Mouse (Mus musculus) lung, embryonic 15.5 days (tissue): ENCODE measurements around the gene Dtymk. TPM values are rescaled to one million over a fixed set of nuclear protein-coding genes. Genes with fewer than 3 reads are reported as not detected.
A peak's percentile ranks its signal among the peaks of the same experiment; 100 is the strongest.

Source experiments
- ATAC-seq: fragments of 200-750 bp; cut with Nextera tagmentation; 2 replicates; pipeline ENCODE4 v1.8.0; 2017; ENCODE audit warnings: moderate number of reproducible peaks, borderline replicate concordance; ENCODE audit not compliant: low FRiP score, low TSS enrichment; ENCODE audit errors: extremely low read depth
- H3K27ac ChIP-seq: fragments of 300-500 bp; sonication (generic); 2 replicates; pipeline ENCODE4 v1.5.1; 2015; ENCODE audit warnings: moderate library complexity, mild to moderate bottlenecking, inconsistent platforms
- H3K27me3 ChIP-seq: fragments of 300-500 bp; sonication (generic); 2 replicates; pipeline ENCODE4 v1.6.1; 2015; ENCODE audit warnings: inconsistent platforms
- H3K36me3 ChIP-seq: fragments of 300-500 bp; sonication (generic); 2 replicates; pipeline ENCODE4 v1.6.1; 2015; ENCODE audit warnings: inconsistent platforms
- H3K4me1 ChIP-seq: fragments of 300-500 bp; sonication (generic); 2 replicates; pipeline ENCODE4 v1.6.1; 2015; ENCODE audit warnings: inconsistent platforms
- H3K4me2 ChIP-seq: fragments of 300-500 bp; sonication (generic); 2 replicates; pipeline ENCODE4 v1.6.1; 2015; ENCODE audit warnings: inconsistent platforms, mild to moderate bottlenecking, moderate library complexity
- H3K4me3 ChIP-seq: fragments of 300-500 bp; sonication (generic); 2 replicates; pipeline ENCODE4 v1.5.1; 2015; ENCODE audit warnings: mild to moderate bottlenecking, inconsistent platforms
- H3K9ac ChIP-seq: fragments of 300-500 bp; sonication (generic); 2 replicates; pipeline ENCODE4 v1.6.1; 2015; ENCODE audit warnings: inconsistent platforms
- H3K9me3 ChIP-seq: fragments of 300-500 bp; sonication (generic); 2 replicates; pipeline ENCODE4 v1.6.1; 2016; ENCODE audit warnings: inconsistent platforms
- WGBS: fragments of 180-500 bp; shearing (Covaris S2); methylation state at CpG from one replicate; pipeline ENCODE4 v1.1.7; 2015; 5-methylcytosine and 5-hydroxymethylcytosine counted together
- polyA plus RNA-seq: library from polyadenylated mRNA; unstranded; fragments of >200 nt; fragmentation: Nextera tagmentation; extraction: Ambion mirVana; gene quantifications from 2 replicates; pipeline ENCODE4 v1.2.1, GENCODE M21; 2015

The Dtymk gene
- polyA plus RNA-seq, 1 experiment from 2014 or later: 258 TPM

- Histone ChIP-seq H3K4me2 (no peak overlapping the region), H3K27me3 (no peaks in the 10 kb centered on the region), H3K27ac (no peak overlapping the region), H3K4me3 (no peak overlapping the region), H3K36me3 (no peaks in the 10 kb centered on the region), H3K9me3 (no peaks in the 10 kb centered on the region), H3K9ac (no peak overlapping the region), H3K4me1 (peaks cover 16% of the 10 kb centered on the region)
- ATAC-seq: no peak
- WGBS: 91% methylated on average over 1 of the region's 1 CpGs
These were observed 41.7 kb downstream of the Dtymk start for GRCm38 (mm10) chr1:93760076-93760475.

- no peaks in the 10 kb centered on the region for H3K27me3 ChIP-seq
- H3K9me3 ChIP-seq: no peaks in the 10 kb centered on the region
- peaks cover 24% of the 10 kb centered on the region for H3K4me1 ChIP-seq
- ATAC-seq: no peak
- peak overlapping the region; percentile 90; the same call in 1 of the 2 replicates for H3K4me2 ChIP-seq
- H3K36me3 ChIP-seq: no peaks in the 10 kb centered on the region
- 0 out of 2 replicates have a peak overlapping the region, but pooled peaks have one; percentile 85 for H3K9ac ChIP-seq
- no peak overlapping the region for H3K27ac ChIP-seq
- no peak overlapping the region; the same call in 1 of the 2 replicates for H3K4me3 ChIP-seq
These were observed 45.6 kb downstream of the Dtymk start for GRCm38 (mm10) chr1:93756154-93756553.

GRCm38 (mm10) chr1:93755618-93756017 is 46.1 kb downstream of the Dtymk start:
- no peaks in the 10 kb centered on the region for H3K9me3 ChIP-seq
- ATAC-seq: no peak
- peaks cover 24% of the 10 kb centered on the region for H3K4me1 ChIP-seq
- 19% methylated on average over 7 of the region's 7 CpGs for WGBS
- peak overlapping the region; percentile 85 for H3K9ac ChIP-seq
- no peak overlapping the region for H3K27ac ChIP-seq
- H3K27me3 ChIP-seq: no peaks in the 10 kb centered on the region
- H3K4me3 ChIP-seq: peak overlapping the region; percentile 80
- 0 out of 2 replicates have a peak, but pooled peaks cover under 1% of the 10 kb centered on the region for H3K36me3 ChIP-seq
- H3K4me2 ChIP-seq: peak overlapping the region; percentile 90

GRCm38 (mm10) chr1:93755291-93755610 is 46.5 kb downstream of the Dtymk start:
- Histone ChIP-seq H3K27me3 (no peaks in the 10 kb centered on the region), H3K9ac (peak overlapping the region; percentile 85), H3K36me3 (peaks cover 4% of the 10 kb centered on the region; the same call in 1 of the 2 replicates), H3K9me3 (no peaks in the 10 kb centered on the region), H3K27ac (peak overlapping the region; percentile 85), H3K4me1 (peaks cover 24% of the 10 kb centered on the region), H3K4me2 (peak overlapping the region; percentile 90), H3K4me3 (peak overlapping the region; percentile 80)
- WGBS: 1% methylated on average over 13 of the region's 13 CpGs
- ATAC-seq: no peak

GRCm38 (mm10) chr1:93754573-93755290 is 47.0 kb downstream of the Dtymk start, which contains the start of gene Thap4:
Gene Thap4 (minus strand): TSS chr1:93754864.
- Histone ChIP-seq H3K27ac (peak within 1 kb of the TSS; percentile 85), H3K4me3 (peak within 1 kb of the TSS; percentile 80), H3K27me3 (no peaks in the 10 kb centered on the region), H3K4me2 (peak within 1 kb of the TSS; percentile 90), H3K4me1 (peaks cover 24% of the 10 kb centered on the region), H3K9me3 (no peaks in the 10 kb centered on the region), H3K36me3 (peaks cover 9% of the 10 kb centered on the region), H3K9ac (peak within 1 kb of the TSS; percentile 85)
- under 1% methylated on average over 120 of the region's 121 CpGs for WGBS
- peak; percentile 92 for ATAC-seq

- H3K27ac ChIP-seq: peak overlapping the region; percentile 85
- peak; percentile 40 for ATAC-seq
- H3K27me3 ChIP-seq: no peaks in the 10 kb centered on the region
- under 1% methylated on average over 59 of the region's 59 CpGs for WGBS
- peaks cover 16% of the 10 kb centered on the region for H3K36me3 ChIP-seq
- H3K9me3 ChIP-seq: no peaks in the 10 kb centered on the region
- H3K9ac ChIP-seq: peak overlapping the region; percentile 85
- H3K4me2 ChIP-seq: peak overlapping the region; percentile 90
- peak overlapping the region; percentile 80 for H3K4me3 ChIP-seq
- peaks cover 24% of the 10 kb centered on the region for H3K4me1 ChIP-seq
These were observed 47.7 kb downstream of the Dtymk start for GRCm38 (mm10) chr1:93753911-93754572.

- WGBS: 85% methylated on average over 6 of the region's 6 CpGs
- Histone ChIP-seq H3K9me3 (no peaks in the 10 kb centered on the region), H3K4me1 (peaks cover 17% of the 10 kb centered on the region), H3K27me3 (no peaks in the 10 kb centered on the region), H3K4me3 (no peak within 1 kb of the TSS), H3K36me3 (peaks cover 19% of the 10 kb centered on the region), H3K9ac (no peak within 1 kb of the TSS), H3K27ac (no peak within 1 kb of the TSS), H3K4me2 (no peak within 1 kb of the TSS)
- no peak for ATAC-seq
These were observed 50.4 kb downstream of the Dtymk start, which contains the start of gene Atg4b for GRCm38 (mm10) chr1:93751290-93751689. Gene Atg4b (plus strand): TSS chr1:93751500.

- H3K4me3 ChIP-seq: no peak overlapping the region
- H3K9me3 ChIP-seq: no peaks in the 10 kb centered on the region
- peaks cover 19% of the 10 kb centered on the region for H3K36me3 ChIP-seq
- H3K4me2 ChIP-seq: no peak overlapping the region
- no peaks in the 10 kb centered on the region for H3K27me3 ChIP-seq
- no peak overlapping the region for H3K9ac ChIP-seq
- WGBS: 95% methylated on average over 1 of the region's 1 CpGs
- peaks cover 8% of the 10 kb centered on the region for H3K4me1 ChIP-seq
- ATAC-seq: no peak
- no peak overlapping the region for H3K27ac ChIP-seq
These were observed 53.2 kb downstream of the Dtymk start for GRCm38 (mm10) chr1:93748539-93748938.

GRCm38 (mm10) chr1:93746179-93746578 is 55.6 kb downstream of the Dtymk start:
- ATAC-seq: no peak
- Histone ChIP-seq H3K36me3 (peaks cover 24% of the 10 kb centered on the region), H3K4me3 (no peak overlapping the region), H3K27ac (no peak overlapping the region), H3K4me2 (no peak overlapping the region), H3K9me3 (no peaks in the 10 kb centered on the region), H3K4me1 (0 out of 2 replicates have a peak, but pooled peaks cover 6% of the 10 kb centered on the region), H3K27me3 (no peaks in the 10 kb centered on the region), H3K9ac (no peak overlapping the region)
- 80% methylated on average over 5 of the region's 5 CpGs for WGBS

- Histone ChIP-seq H3K4me3 (no peak overlapping the region), H3K36me3 (0 out of 2 replicates have a peak, but pooled peaks cover 5% of the 10 kb centered on the region), H3K9me3 (no peaks in the 10 kb centered on the region), H3K4me1 (0 out of 2 replicates have a peak, but pooled peaks cover 6% of the 10 kb centered on the region), H3K27me3 (no peaks in the 10 kb centered on the region), H3K27ac (no peak overlapping the region), H3K4me2 (no peak overlapping the region), H3K9ac (no peak overlapping the region)
- no peak for ATAC-seq
These were observed 58.8 kb downstream of the Dtymk start for GRCm38 (mm10) chr1:93742910-93743309.
